Mouse (Mus musculus) frontal cortex, postnatal 14 days (tissue): ENCODE data around the gene Tsga10ip.
A peak's percentile ranks its signal among the peaks of the same experiment; 100 is the strongest.
"Not testable (repeated sequence)": the region's sequence is repeated elsewhere in the genome, so short reads cannot be mapped to it uniquely, and the experiment has no call there.

ENCODE experiments used
- DNase-seq, 2 experiments: peaks; one replicate each; pipeline ENCODE4 v3.0.0; 2022; ENCODE audit warnings: low spot score in 2 of 2

Tsga10ip gene

GRCm38 (mm10) chr19:5389647-5390046 lies 12.7 kb downstream of the Tsga10ip start:
- no peak for DNase-seq

- DNase-seq = peak; percentile 92
These were observed 13.6 kb downstream of the Tsga10ip start, which contains the start of gene Sart1 for GRCm38 (mm10) chr19:5388588-5389242. Sart1 (minus strand) TSS chr19:5388703.

GRCm38 (mm10) chr19:5388011-5388441 lies 14.3 kb downstream of the Tsga10ip start:
- DNase-seq = no peak

- DNase-seq = no peak
These were observed 17.6 kb downstream of the Tsga10ip start for GRCm38 (mm10) chr19:5384715-5385114.

GRCm38 (mm10) chr19:5383326-5383725 lies 19.0 kb downstream of the Tsga10ip start:
- no peak for DNase-seq

- DNase-seq = no peak
These were observed 24.9 kb downstream of the Tsga10ip start for GRCm38 (mm10) chr19:5377446-5377845.

- no peak for DNase-seq
These were observed 27.6 kb downstream of the Tsga10ip start for GRCm38 (mm10) chr19:5374748-5375147.

GRCm38 (mm10) chr19:5374177-5374576 lies 28.1 kb downstream of the Tsga10ip start:
- no peak for DNase-seq

GRCm38 (mm10) chr19:5372724-5373123 lies 29.6 kb downstream of the Tsga10ip start:
- no peak for DNase-seq

GRCm38 (mm10) chr19:5370932-5371331 lies 31.4 kb downstream of the Tsga10ip start:
- DNase-seq = no peak

- DNase-seq = no peak
These were observed 34.9 kb downstream of the Tsga10ip start for GRCm38 (mm10) chr19:5367455-5367854.

GRCm38 (mm10) chr19:5367053-5367359 lies 35.3 kb downstream of the Tsga10ip start, which contains the start of gene Banf1:
Banf1 (minus strand) TSS chr19:5367168.
- DNase-seq = no peak

- peak; percentile 94 to 95 for DNase-seq
These were observed 35.9 kb downstream of the Tsga10ip start, which contains the start of gene Eif1ad for GRCm38 (mm10) chr19:5366175-5367052. Eif1ad (plus strand) TSS chr19:5366741.

- no peak for DNase-seq
These were observed 36.6 kb downstream of the Tsga10ip start for GRCm38 (mm10) chr19:5365751-5366150.

- DNase-seq = no peak
These were observed 38.2 kb downstream of the Tsga10ip start for GRCm38 (mm10) chr19:5364124-5364523.

GRCm38 (mm10) chr19:5362186-5362585 lies 40.1 kb downstream of the Tsga10ip start:
- DNase-seq = no peak

- DNase-seq = no peak
These were observed 46.2 kb downstream of the Tsga10ip start for GRCm38 (mm10) chr19:5356080-5356479.

- DNase-seq = no peak
These were observed 48.7 kb downstream of the Tsga10ip start for GRCm38 (mm10) chr19:5353609-5354008.

GRCm38 (mm10) chr19:5349502-5349873 lies 52.8 kb downstream of the Tsga10ip start, which contains the start of gene Cst6:
Cst6 (minus strand) TSS chr19:5349574.
- DNase-seq = not testable (repeated sequence)

- DNase-seq = peak in 1 of 2 experiments; percentile 11
These were observed 53.5 kb downstream of the Tsga10ip start for GRCm38 (mm10) chr19:5348526-5349501.

- DNase-seq = no peak
These were observed 54.3 kb downstream of the Tsga10ip start for GRCm38 (mm10) chr19:5348064-5348463.
